Mouse (Mus musculus): ENCODE results near the gene Anln.

DNA sequence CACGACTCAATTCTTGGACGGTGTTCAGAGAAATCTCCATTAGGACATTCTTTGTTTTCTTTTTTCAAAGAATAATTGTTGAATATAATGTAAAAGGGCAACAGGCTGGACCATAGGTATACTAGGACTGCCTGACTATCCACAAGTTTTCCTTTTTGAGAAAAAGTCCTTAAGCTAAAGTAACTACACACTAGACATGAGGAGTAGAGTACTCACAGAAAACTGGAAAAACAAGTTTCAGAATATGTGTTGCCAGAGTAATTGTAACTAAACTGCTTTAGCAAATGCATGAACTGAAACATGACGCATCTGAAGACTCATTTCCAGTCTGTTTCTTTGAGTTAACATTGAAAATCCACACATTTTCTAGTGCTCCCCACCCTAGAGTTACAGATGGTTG, 16.4 kb upstream of the Anln start:
- TF ChIP-seq CTCF (IDR thresholded peaks at IDR 0.05; ENCODE audit: low read depth) (no peak), EP300 (IDR thresholded peaks at IDR 0.05; ENCODE audit: low read depth) (no peak)

Measured in liver, embryonic 14.5 days (tissue).